Mouse (Mus musculus): ENCODE measurements at regions not wholly inside any gene's neighbourhood (a gene's known extent, or its start where the extent isn't known, plus 50 kb on each side); places are given as distances from the start of the nearest gene placed in this dataset.

- TF ChIP-seq CTCF (IDR thresholded peaks at IDR 0.05; ENCODE audit: low read depth, low read length) = no peak
- no peak for TF ChIP-seq POLR2A (IDR thresholded peaks at IDR 0.05; ENCODE audit: extremely low read depth, insufficient read depth, low read length)
These were observed 134.3 kb upstream of the Lhx5 start for GRCm38 (mm10) chr5:120297190-120297589.
